Mouse (Mus musculus) liver, embryonic 12.5 days (tissue): ENCODE data around the gene Lin54. TPM values are rescaled to one million over a fixed set of nuclear protein-coding genes. Genes with fewer than 3 reads are reported as not detected.
A peak's percentile ranks its signal among the peaks of the same experiment; 100 is the strongest.

Experiments
- ATAC-seq: fragments of 200-750 bp; cut with Nextera tagmentation; 2 replicates; pipeline ENCODE4 v1.8.0; 2017; ENCODE audit warnings: moderate number of reproducible peaks, mild to moderate bottlenecking, moderate library complexity
- H3K27ac ChIP-seq: fragments of 300-500 bp; sonication (generic); 2 replicates; pipeline ENCODE4 v1.5.1; 2016; ENCODE audit warnings: mild to moderate bottlenecking
- H3K27me3 ChIP-seq: fragments of 300-500 bp; sonication (generic); replicated peaks from 2 replicates; pipeline ENCODE4 v1.6.1; 2016; ENCODE audit warnings: mild to moderate bottlenecking, moderate library complexity
- H3K36me3 ChIP-seq: fragments of 300-500 bp; sonication (generic); 2 replicates; pipeline ENCODE4 v1.6.1; 2016; ENCODE audit warnings: mild to moderate bottlenecking, moderate library complexity
- H3K4me1 ChIP-seq: fragments of 300-500 bp; sonication (generic); 2 replicates; pipeline ENCODE4 v1.6.1; 2016
- H3K4me2 ChIP-seq: fragments of 300-500 bp; sonication (generic); 2 replicates; pipeline ENCODE4 v1.6.1; 2016; ENCODE audit warnings: mild to moderate bottlenecking, moderate library complexity
- H3K4me3 ChIP-seq: fragments of 300-500 bp; sonication (generic); 2 replicates; pipeline ENCODE4 v1.5.1; 2016; ENCODE audit warnings: mild to moderate bottlenecking, moderate library complexity
- H3K9ac ChIP-seq: fragments of 300-500 bp; sonication (generic); 2 replicates; pipeline ENCODE4 v1.6.1; 2016; ENCODE audit warnings: mild to moderate bottlenecking, moderate library complexity
- H3K9me3 ChIP-seq: fragments of 300-500 bp; sonication (generic); replicated peaks from 2 replicates; pipeline ENCODE4 v1.6.1; 2016; ENCODE audit warnings: mild to moderate bottlenecking, moderate library complexity
- WGBS: fragments of 180-500 bp; shearing (Covaris S2); methylation state at CpG from one replicate; pipeline ENCODE4 v1.1.7; 2016; ENCODE audit not compliant: insufficient replicate concordance; 5-methylcytosine and 5-hydroxymethylcytosine counted together
- polyA plus RNA-seq: library from polyadenylated mRNA; unstranded; fragments of >200 nt; fragmentation: Nextera tagmentation; extraction: Ambion mirVana; gene quantifications from 2 replicates; pipeline ENCODE4 v1.2.1, GENCODE M21; 2016

Lin54 gene
- polyA plus RNA-seq, 1 experiment from 2014 or later = 15.0 TPM

GRCm38 (mm10) chr5:100483569-100483968 lies 16.9 kb downstream of the Lin54 start:
- ATAC-seq = no peak
- H3K4me2 ChIP-seq = no peak overlapping the region

GRCm38 (mm10) chr5:100477604-100478003 lies 22.8 kb downstream of the Lin54 start:
- ATAC-seq = no peak
- no peaks in the 10 kb centered on the region for H3K27me3 ChIP-seq
- H3K9ac ChIP-seq = no peak overlapping the region
- no peak overlapping the region for H3K27ac ChIP-seq
- H3K4me3 ChIP-seq = no peak overlapping the region
- H3K9me3 ChIP-seq = no peaks in the 10 kb centered on the region
- H3K4me1 ChIP-seq = no peaks in the 10 kb centered on the region
- peaks cover 82% of the 10 kb centered on the region for H3K36me3 ChIP-seq
- 64% methylated on average over 9 of the region's 9 CpGs for WGBS
- H3K4me2 ChIP-seq = no peak overlapping the region

More at GRCm38 (mm10) chr5:100483569-100483968, 16.9 kb downstream of the Lin54 start:
- Histone ChIP-seq H3K9ac (no peak overlapping the region), H3K4me1 (no peaks in the 10 kb centered on the region), H3K27ac (no peak overlapping the region), H3K36me3 (peaks cover 56% of the 10 kb centered on the region), H3K4me3 (no peak overlapping the region), H3K9me3 (no peaks in the 10 kb centered on the region), H3K27me3 (no peaks in the 10 kb centered on the region)

- H3K36me3 ChIP-seq = peaks cover 84% of the 10 kb centered on the region
- no peak for ATAC-seq
- H3K4me3 ChIP-seq = no peak overlapping the region
- H3K4me1 ChIP-seq = no peaks in the 10 kb centered on the region
- H3K27ac ChIP-seq = no peak overlapping the region
- H3K9me3 ChIP-seq = no peaks in the 10 kb centered on the region
- H3K4me2 ChIP-seq = no peak overlapping the region
- H3K9ac ChIP-seq = no peak overlapping the region
- no peaks in the 10 kb centered on the region for H3K27me3 ChIP-seq
- 63% methylated on average over 3 of the region's 3 CpGs for WGBS
Measured at GRCm38 (mm10) chr5:100476328-100476727, 24.1 kb downstream of the Lin54 start.

- H3K4me3 ChIP-seq = no peak overlapping the region
- ATAC-seq = no peak
- 0 out of 2 replicates have a peak overlapping the region, but pooled peaks have one; percentile 16 for H3K27ac ChIP-seq
- no peaks in the 10 kb centered on the region for H3K27me3 ChIP-seq
- H3K9ac ChIP-seq = no peak overlapping the region
- WGBS = 89% methylated on average over 7 of the region's 7 CpGs
- H3K4me1 ChIP-seq = peaks cover 35% of the 10 kb centered on the region
- H3K9me3 ChIP-seq = no peaks in the 10 kb centered on the region
- H3K36me3 ChIP-seq = peaks cover 76% of the 10 kb centered on the region
- H3K4me2 ChIP-seq = no peak overlapping the region
Measured at GRCm38 (mm10) chr5:100467336-100467735, 33.1 kb downstream of the Lin54 start.

GRCm38 (mm10) chr5:100466624-100467023 lies 33.8 kb downstream of the Lin54 start:
- peak; percentile 43 for ATAC-seq
- WGBS = 55% methylated on average over 10 of the region's 10 CpGs
- H3K9me3 ChIP-seq = no peaks in the 10 kb centered on the region

GRCm38 (mm10) chr5:100462374-100462773 lies 38.1 kb downstream of the Lin54 start:
- ATAC-seq = no peak; the same call in 1 of the 2 replicates
- H3K4me2 ChIP-seq = no peak overlapping the region
- no peak overlapping the region for H3K4me3 ChIP-seq
- H3K9ac ChIP-seq = no peak overlapping the region
- peaks cover 34% of the 10 kb centered on the region for H3K4me1 ChIP-seq
- no peak overlapping the region for H3K27ac ChIP-seq
- H3K9me3 ChIP-seq = no peaks in the 10 kb centered on the region
- no peaks in the 10 kb centered on the region for H3K27me3 ChIP-seq
- H3K36me3 ChIP-seq = peaks cover 85% of the 10 kb centered on the region
- WGBS = 58% methylated on average over 2 of the region's 2 CpGs

More at GRCm38 (mm10) chr5:100466624-100467023, 33.8 kb downstream of the Lin54 start:
- H3K4me2 ChIP-seq = no peak overlapping the region
- H3K4me1 ChIP-seq = peaks cover 35% of the 10 kb centered on the region
- no peaks in the 10 kb centered on the region for H3K27me3 ChIP-seq
- peaks cover 75% of the 10 kb centered on the region for H3K36me3 ChIP-seq
- H3K27ac ChIP-seq = peak overlapping the region; percentile 16; the same call in 1 of the 2 replicates
- no peak overlapping the region for H3K9ac ChIP-seq
- no peak overlapping the region for H3K4me3 ChIP-seq

- H3K36me3 ChIP-seq = peaks cover 85% of the 10 kb centered on the region
Measured at GRCm38 (mm10) chr5:100461526-100461925, 38.9 kb downstream of the Lin54 start.

GRCm38 (mm10) chr5:100459468-100459867 lies 41.0 kb downstream of the Lin54 start:
- Histone ChIP-seq H3K36me3 (peaks cover 85% of the 10 kb centered on the region), H3K9me3 (no peaks in the 10 kb centered on the region), H3K4me1 (peaks cover 17% of the 10 kb centered on the region), H3K9ac (no peak overlapping the region), H3K4me3 (no peak overlapping the region), H3K4me2 (no peak overlapping the region), H3K27ac (no peak overlapping the region), H3K27me3 (no peaks in the 10 kb centered on the region)
- 91% methylated on average over 5 of the region's 5 CpGs for WGBS
- no peak for ATAC-seq

More at GRCm38 (mm10) chr5:100461526-100461925, 38.9 kb downstream of the Lin54 start:
- no peak for ATAC-seq
- no peaks in the 10 kb centered on the region for H3K27me3 ChIP-seq
- peaks cover 26% of the 10 kb centered on the region for H3K4me1 ChIP-seq
- no peak overlapping the region for H3K4me2 ChIP-seq
- no peak overlapping the region for H3K9ac ChIP-seq
- no peak overlapping the region for H3K27ac ChIP-seq
- H3K9me3 ChIP-seq = no peaks in the 10 kb centered on the region
- H3K4me3 ChIP-seq = no peak overlapping the region
- 87% methylated on average over 9 of the region's 9 CpGs for WGBS

GRCm38 (mm10) chr5:100451871-100452270 lies 48.6 kb downstream of the Lin54 start:
- 83% methylated on average over 2 of the region's 2 CpGs for WGBS
- Histone ChIP-seq H3K4me3 (no peak overlapping the region), H3K9me3 (no peaks in the 10 kb centered on the region), H3K9ac (no peak overlapping the region), H3K27ac (no peak overlapping the region), H3K4me2 (no peak overlapping the region), H3K27me3 (no peaks in the 10 kb centered on the region), H3K4me1 (no peaks in the 10 kb centered on the region), H3K36me3 (peaks cover 98% of the 10 kb centered on the region)
- ATAC-seq = no peak

GRCm38 (mm10) chr5:100438796-100439195 lies 61.6 kb downstream of the Lin54 start:
- H3K27ac ChIP-seq = no peak overlapping the region
- no peak for ATAC-seq
- WGBS = 93% methylated on average over 14 of the region's 14 CpGs
- no peak overlapping the region for H3K9ac ChIP-seq
- H3K4me1 ChIP-seq = peaks cover 4% of the 10 kb centered on the region; the same call in 1 of the 2 replicates
- H3K4me2 ChIP-seq = no peak overlapping the region
- H3K4me3 ChIP-seq = no peak overlapping the region
- H3K36me3 ChIP-seq = peaks cover 56% of the 10 kb centered on the region
- no peaks in the 10 kb centered on the region for H3K27me3 ChIP-seq
- 0 out of 2 replicates have a peak, but pooled peaks cover 3% of the 10 kb centered on the region for H3K9me3 ChIP-seq

- H3K4me3 ChIP-seq = no peak overlapping the region
- WGBS = 93% methylated on average over 5 of the region's 5 CpGs
- ATAC-seq = no peak
Measured at GRCm38 (mm10) chr5:100437917-100438316, 62.5 kb downstream of the Lin54 start.

GRCm38 (mm10) chr5:100437086-100437485 lies 63.4 kb downstream of the Lin54 start:
- Histone ChIP-seq H3K4me3 (no peak overlapping the region), H3K9ac (no peak overlapping the region), H3K4me2 (no peak overlapping the region), H3K27ac (no peak overlapping the region), H3K9me3 (0 out of 2 replicates have a peak, but pooled peaks cover 3% of the 10 kb centered on the region), H3K27me3 (no peaks in the 10 kb centered on the region), H3K4me1 (peaks cover 4% of the 10 kb centered on the region; the same call in 1 of the 2 replicates), H3K36me3 (peaks cover 49% of the 10 kb centered on the region)
- no peak for ATAC-seq
- 91% methylated on average over 4 of the region's 4 CpGs for WGBS

More at GRCm38 (mm10) chr5:100437917-100438316, 62.5 kb downstream of the Lin54 start:
- Histone ChIP-seq H3K36me3 (peaks cover 49% of the 10 kb centered on the region), H3K27ac (no peak overlapping the region), H3K9ac (no peak overlapping the region), H3K9me3 (0 out of 2 replicates have a peak, but pooled peaks cover 3% of the 10 kb centered on the region), H3K4me1 (peaks cover 4% of the 10 kb centered on the region; the same call in 1 of the 2 replicates), H3K27me3 (no peaks in the 10 kb centered on the region), H3K4me2 (no peak overlapping the region)

- H3K4me2 ChIP-seq = peak overlapping the region; percentile 88
- H3K9ac ChIP-seq = peak overlapping the region; percentile 82; the same call in 1 of the 2 replicates
- peaks cover 33% of the 10 kb centered on the region for H3K36me3 ChIP-seq
- peak overlapping the region; percentile 75 for H3K4me3 ChIP-seq
- H3K27me3 ChIP-seq = no peaks in the 10 kb centered on the region
- no peak overlapping the region for H3K27ac ChIP-seq
- 30% methylated on average over 2 of the region's 2 CpGs for WGBS
- H3K9me3 ChIP-seq = no peaks in the 10 kb centered on the region
- no peak for ATAC-seq
- H3K4me1 ChIP-seq = peaks cover 45% of the 10 kb centered on the region
Measured at GRCm38 (mm10) chr5:100430966-100431365, 69.5 kb downstream of the Lin54 start.
